Mouse (Mus musculus) heart, embryonic 14.5 days (tissue): ENCODE data around the gene Mlc1. TPM values are rescaled to one million over a fixed set of nuclear protein-coding genes. Genes with fewer than 3 reads are reported as not detected.

Experiments
- ATAC-seq: fragments of 200-750 bp; cut with Nextera tagmentation; 2 replicates; pipeline ENCODE4 v1.8.0; 2017; ENCODE audit warnings: low read depth, moderate TSS enrichment; ENCODE audit not compliant: insufficient number of reproducible peaks, insufficient read depth, low FRiP score
- H3K27ac ChIP-seq, 2 experiments: fragments of 200-500 bp in 1 of 2; fragments of 300-500 bp in 1 of 2; sonication (generic) in 1 of 2; replicated peaks in 1 of 2; 2 replicates each; pipeline ENCODE4 v1.5.1; 2012 to 2014; ENCODE audit warnings: low read depth in 2 of 2, low read length in 2 of 2, control low read depth in 1 of 2, mild to moderate bottlenecking in 1 of 2, mixed read lengths in 1 of 2; ENCODE audit not compliant: control insufficient read depth in 1 of 2, insufficient read depth in 1 of 2
- H3K27me3 ChIP-seq: fragments of 300-500 bp; sonication (generic); 2 replicates; pipeline ENCODE4 v1.6.1; 2014; ENCODE audit warnings: mild to moderate bottlenecking, low read length, control low read depth; ENCODE audit not compliant: control insufficient read depth, insufficient read depth
- H3K36me3 ChIP-seq: fragments of 300-500 bp; sonication (generic); 2 replicates; pipeline ENCODE4 v1.6.1; 2014; ENCODE audit warnings: mild to moderate bottlenecking, control low read depth, low read length, mixed read lengths; ENCODE audit not compliant: control insufficient read depth, insufficient read depth
- H3K4me1 ChIP-seq, 2 experiments: fragments of 200-500 bp in 1 of 2; fragments of 300-500 bp in 1 of 2; sonication (generic) in 1 of 2; 2 replicates each; pipeline ENCODE4 v1.6.1; 2012 to 2014; ENCODE audit warnings: low read length in 2 of 2, control low read depth in 1 of 2, mixed read lengths in 1 of 2; ENCODE audit not compliant: control insufficient read depth in 2 of 2, insufficient read depth in 2 of 2
- H3K4me2 ChIP-seq: fragments of 300-500 bp; sonication (generic); 2 replicates; pipeline ENCODE4 v1.6.1; 2014; ENCODE audit warnings: mild to moderate bottlenecking, low read length
- H3K4me3 ChIP-seq, 2 experiments: fragments of 200-500 bp in 1 of 2; fragments of 300-500 bp in 1 of 2; sonication (generic) in 1 of 2; 2 replicates each; pipeline ENCODE4 v1.5.1; 2012 to 2014; ENCODE audit warnings: low read length in 2 of 2, mild to moderate bottlenecking in 2 of 2, control low read depth in 1 of 2, low read depth in 1 of 2, moderate library complexity in 1 of 2; ENCODE audit not compliant: control insufficient read depth in 1 of 2, insufficient read depth in 1 of 2
- H3K9ac ChIP-seq: fragments of 300-500 bp; sonication (generic); 2 replicates; pipeline ENCODE4 v1.6.1; 2014; ENCODE audit warnings: mild to moderate bottlenecking, low read length
- H3K9me3 ChIP-seq: fragments of 300-500 bp; sonication (generic); 2 replicates; pipeline ENCODE4 v1.6.1; 2016; ENCODE audit warnings: low read length, control low read depth; ENCODE audit not compliant: control insufficient read depth
- WGBS: fragments of 180-500 bp; shearing (Covaris S2); extraction: QIAGEN DNeasy Blood & Tissue Kit; methylation state at CpG from one replicate; pipeline ENCODE4 v1.1.7; 2014; 5-methylcytosine and 5-hydroxymethylcytosine counted together
- polyA plus RNA-seq: library from polyadenylated mRNA; unstranded; fragments of >200 nt; fragmentation: Nextera tagmentation; extraction: Ambion mirVana; gene quantifications from 2 replicates; pipeline ENCODE4 v1.2.1, GENCODE M21; 2014

The Mlc1 gene
- polyA plus RNA-seq, 1 experiment from 2014 or later = not detected

- H3K9ac ChIP-seq = no peak overlapping the region
- no peak for ATAC-seq
- H3K27me3 ChIP-seq = peaks cover 38% of the 10 kb centered on the region
- no peaks in the 10 kb centered on the region for H3K9me3 ChIP-seq
- H3K4me3 ChIP-seq = no peak overlapping the region
- 77% methylated on average over 4 of the region's 4 CpGs for WGBS
- H3K36me3 ChIP-seq = no peaks in the 10 kb centered on the region
- no peak overlapping the region for H3K27ac ChIP-seq
- 0 out of 4 replicates have a peak, but pooled peaks cover 0 to 6% of the 10 kb centered on the region in 2 experiments for H3K4me1 ChIP-seq
- H3K4me2 ChIP-seq = no peak overlapping the region
Observed at GRCm38 (mm10) chr15:88957522-88957921, 21.3 kb downstream of the Mlc1 start.

DNA sequence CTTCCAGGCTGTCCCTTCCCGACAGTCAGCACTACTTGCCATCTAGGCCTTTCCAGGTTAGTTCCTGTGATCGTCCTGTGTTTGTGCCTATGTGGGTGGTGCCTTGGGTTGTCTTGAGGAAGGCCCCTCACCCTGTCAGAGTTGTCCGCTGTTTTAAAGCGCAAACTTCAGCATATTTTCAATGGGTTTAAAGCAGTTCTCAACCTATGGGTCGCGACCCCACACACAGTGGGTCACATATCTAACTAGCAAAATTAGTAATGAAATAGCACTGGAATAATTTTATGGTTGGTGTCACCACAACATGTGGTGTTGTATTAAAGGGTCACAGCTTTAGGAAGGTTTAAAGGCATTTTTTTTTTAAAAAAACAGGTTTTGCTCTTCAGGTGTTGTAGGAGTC is 23.5 kb downstream of the Mlc1 start:
- Histone ChIP-seq H3K27ac (no peak overlapping the region), H3K36me3 (no peaks in the 10 kb centered on the region), H3K4me1 (0 out of 4 replicates have a peak, but pooled peaks cover 0 to 6% of the 10 kb centered on the region in 2 experiments), H3K9ac (no peak overlapping the region), H3K9me3 (no peaks in the 10 kb centered on the region), H3K4me2 (no peak overlapping the region), H3K4me3 (no peak overlapping the region), H3K27me3 (peaks cover 38% of the 10 kb centered on the region)
- no peak for ATAC-seq
- WGBS = 88% methylated on average over 6 of the region's 6 CpGs

- Histone ChIP-seq H3K27me3 (peaks cover 38% of the 10 kb centered on the region), H3K9me3 (no peaks in the 10 kb centered on the region), H3K4me1 (0 out of 4 replicates have a peak, but pooled peaks cover 0 to 6% of the 10 kb centered on the region in 2 experiments), H3K4me3 (peak within 1 kb of the TSS; percentile 40 to 44), H3K9ac (peak within 1 kb of the TSS; percentile 70), H3K27ac (no peak within 1 kb of the TSS), H3K4me2 (peak within 1 kb of the TSS; percentile 92), H3K36me3 (no peaks in the 10 kb centered on the region)
- 4% methylated on average over 51 of the region's 53 CpGs for WGBS
- peak; percentile 55; the same call in 1 of the 2 replicates for ATAC-seq
Observed at GRCm38 (mm10) chr15:88954368-88955072, 24.3 kb downstream of the Mlc1 start, which contains the start of gene Ttll8. TSS of gene Ttll8 (minus strand) at chr15:88954418.

DNA sequence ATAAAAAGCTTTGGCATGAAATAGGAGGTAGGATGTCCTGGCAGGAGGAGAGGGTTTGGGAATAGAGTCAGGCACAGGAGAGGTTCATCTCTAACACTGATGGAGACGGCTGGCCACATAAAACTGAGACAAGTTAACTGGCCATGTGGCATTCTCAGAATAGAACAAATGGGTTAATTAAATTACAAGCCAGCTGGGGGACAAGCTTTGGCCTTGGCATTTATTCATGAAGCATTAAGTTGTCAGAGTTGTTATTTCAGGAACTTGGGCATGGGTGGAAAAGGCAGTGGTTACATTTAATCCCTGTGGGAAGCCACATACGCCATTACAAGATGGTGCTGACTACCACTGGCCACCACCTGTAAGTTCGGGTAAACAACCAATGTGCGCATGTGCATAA is 27.6 kb downstream of the Mlc1 start:
- WGBS = 79% methylated on average over 4 of the region's 4 CpGs
- H3K9ac ChIP-seq = no peak overlapping the region
- no peak for ATAC-seq
- H3K27me3 ChIP-seq = peaks cover 34% of the 10 kb centered on the region
- no peak overlapping the region for H3K4me2 ChIP-seq
- H3K9me3 ChIP-seq = no peaks in the 10 kb centered on the region
- H3K4me1 ChIP-seq = 0 out of 4 replicates have a peak, but pooled peaks cover 0 to 6% of the 10 kb centered on the region in 2 experiments
- no peak overlapping the region for H3K27ac ChIP-seq
- H3K36me3 ChIP-seq = no peaks in the 10 kb centered on the region
- H3K4me3 ChIP-seq = no peak overlapping the region

DNA sequence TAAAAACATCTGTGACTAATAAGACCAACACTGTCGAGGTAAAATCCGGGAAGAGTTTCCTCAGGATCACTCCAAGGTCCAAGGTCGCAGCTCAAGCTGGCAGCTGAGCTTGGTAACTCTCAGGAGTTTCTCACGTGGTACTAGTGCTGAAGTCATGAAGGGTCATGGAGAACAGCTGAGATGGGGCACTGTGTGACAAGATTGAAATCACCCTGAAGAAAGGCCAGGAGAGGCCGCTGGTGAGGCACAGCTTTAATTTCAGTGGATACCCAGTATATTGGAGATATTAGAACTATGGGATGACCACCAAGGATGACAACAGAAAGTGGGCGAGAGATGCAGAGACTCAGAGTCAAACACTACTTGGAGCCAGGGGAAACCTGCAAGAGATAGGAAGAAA is 32.0 kb downstream of the Mlc1 start:
- Histone ChIP-seq H3K4me3 (no peak overlapping the region), H3K4me2 (no peak overlapping the region), H3K4me1 (peaks cover 7% of the 10 kb centered on the region in 2 experiments; a peak in 2 of 4 replicates), H3K9me3 (no peaks in the 10 kb centered on the region), H3K27me3 (no peaks in the 10 kb centered on the region), H3K36me3 (no peaks in the 10 kb centered on the region), H3K9ac (no peak overlapping the region), H3K27ac (no peak overlapping the region)
- ATAC-seq = no peak
- WGBS = 59% methylated on average over 6 of the region's 6 CpGs

DNA sequence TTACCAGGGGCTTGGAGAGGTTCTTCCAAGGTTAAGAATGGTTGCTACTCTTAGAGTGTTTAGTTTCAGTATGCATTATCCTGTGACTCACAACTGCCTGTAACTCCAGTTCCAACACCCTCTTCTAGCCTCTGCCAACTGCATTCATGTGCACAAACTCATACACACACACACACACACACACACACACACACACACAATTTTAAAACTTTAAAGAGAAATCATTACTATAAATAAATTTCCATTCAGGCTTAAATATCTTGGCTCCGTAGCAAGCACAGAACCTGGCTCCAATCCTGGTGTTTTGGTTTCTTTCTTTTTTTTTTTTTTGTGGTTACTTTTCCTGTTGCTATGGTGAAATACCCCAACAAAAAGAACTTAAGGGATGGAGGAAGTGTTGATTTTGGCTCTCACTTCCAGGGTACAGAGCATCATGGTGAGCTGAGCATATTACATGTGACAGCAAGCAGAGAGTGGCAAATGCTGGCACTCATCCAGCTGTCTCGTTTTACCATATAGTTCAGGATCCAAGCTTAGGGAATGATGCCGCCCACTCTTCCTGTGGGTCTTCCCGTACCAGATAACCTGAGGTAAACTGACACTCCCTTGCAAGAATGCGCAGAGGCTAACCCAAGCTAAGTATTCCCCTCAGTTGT is 34.8 kb downstream of the Mlc1 start:
- H3K9me3 ChIP-seq = no peaks in the 10 kb centered on the region
- peaks cover 7% of the 10 kb centered on the region in 2 experiments; a peak in 2 of 4 replicates for H3K4me1 ChIP-seq
- 72% methylated on average over 5 of the region's 5 CpGs for WGBS
- H3K4me3 ChIP-seq = no peak overlapping the region
- H3K27ac ChIP-seq = 0 out of 4 replicates have a peak overlapping the region, but pooled peaks of 1 of the 2 experiments have one; percentile 62
- H3K36me3 ChIP-seq = no peaks in the 10 kb centered on the region
- no peak overlapping the region for H3K9ac ChIP-seq
- ATAC-seq = no peak
- no peak overlapping the region for H3K4me2 ChIP-seq
- H3K27me3 ChIP-seq = no peaks in the 10 kb centered on the region

DNA sequence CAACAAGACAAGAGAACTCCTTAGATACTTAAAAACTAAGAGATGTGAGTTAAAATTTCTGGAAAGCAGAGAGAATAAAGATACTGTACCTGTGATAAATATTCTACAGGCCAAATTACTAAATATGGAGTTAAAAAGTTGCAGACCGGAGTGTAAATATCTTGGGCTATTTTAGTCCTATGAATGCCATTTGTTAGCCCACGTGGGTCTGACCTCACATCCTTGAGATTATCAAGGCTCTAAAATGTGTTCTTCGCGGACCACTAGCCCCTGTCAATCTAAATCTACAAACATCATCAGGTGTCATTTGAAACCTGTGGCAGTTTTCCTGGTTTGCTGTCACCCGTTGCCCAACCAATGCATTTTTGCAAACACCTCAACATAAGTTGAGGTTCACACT is 36.0 kb downstream of the Mlc1 start:
- H3K27me3 ChIP-seq = no peaks in the 10 kb centered on the region
- 21% methylated on average over 5 of the region's 5 CpGs for whole genome bisulfite sequencing
- H3K27ac ChIP-seq = peak overlapping the region; percentile 62 to 67
- no peak overlapping the region for H3K9ac ChIP-seq
- no peak overlapping the region for H3K4me3 ChIP-seq
- H3K4me2 ChIP-seq = no peak overlapping the region
- H3K4me1 ChIP-seq = peaks cover 7% of the 10 kb centered on the region in 2 experiments; a peak in 2 of 4 replicates
- H3K36me3 ChIP-seq = no peaks in the 10 kb centered on the region
- no peaks in the 10 kb centered on the region for H3K9me3 ChIP-seq
- no peak for ATAC-seq
